Mouse (Mus musculus) brown adipose tissue, adult 24 weeks (tissue): ENCODE measurements around the gene Kcnj8. TPM values are rescaled to one million over a fixed set of nuclear protein-coding genes. Genes with fewer than 3 reads are reported as not detected.
A peak's percentile ranks its signal among the peaks of the same experiment; 100 is the strongest.
"Not testable (repeated sequence)": the region's sequence is repeated elsewhere in the genome, so short reads cannot be mapped to it uniquely, and the experiment has no call there.

Experiments used
- H3K27ac ChIP-seq: fragments of 200-500 bp; replicated peaks from 2 replicates; pipeline ENCODE4 v1.5.1; 2012; ENCODE audit warnings: low read depth, mild to moderate bottlenecking, low read length
- H3K4me1 ChIP-seq: fragments of 200-500 bp; 2 replicates; pipeline ENCODE4 v1.6.1; 2012; ENCODE audit warnings: low read length, mixed read lengths; ENCODE audit not compliant: control insufficient read depth, insufficient read depth, insufficient read length
- H3K4me3 ChIP-seq: fragments of 200-500 bp; 2 replicates; pipeline ENCODE4 v1.5.1; 2012; ENCODE audit warnings: low read depth, mild to moderate bottlenecking, low read length, moderate library complexity; ENCODE audit not compliant: insufficient read depth
- polyA plus RNA-seq: library from polyadenylated mRNA; stranded (reverse); fragments of >200 nt; gene quantifications from 2 replicates; pipeline ENCODE4 v1.2.4, GENCODE M21; 2012; ENCODE audit not compliant: missing spikeins, insufficient read depth, insufficient read length

Kcnj8 gene
- polyA plus RNA-seq, 1 experiment, result 17.3 TPM

DNA sequence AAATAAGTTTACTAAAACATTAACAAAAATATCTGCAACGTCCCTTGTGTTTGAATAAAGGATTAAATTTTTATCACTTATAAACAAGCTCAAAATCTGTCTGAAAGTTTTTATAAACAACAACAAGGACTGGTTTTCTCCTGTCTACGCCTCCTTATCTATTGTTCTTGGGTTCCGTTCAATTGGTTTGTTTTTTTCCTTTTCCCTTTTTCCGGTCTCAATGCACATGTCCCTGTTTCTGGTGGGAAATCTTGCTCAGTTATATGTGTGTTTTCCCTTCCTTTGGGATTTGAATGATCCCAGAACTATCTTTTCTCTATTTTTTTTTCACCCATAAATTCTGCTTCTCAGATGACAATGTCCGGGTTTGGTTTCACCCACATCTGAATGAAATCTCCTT lies 38.0 kb downstream of the Kcnj8 start:
- H3K27ac ChIP-seq, result peak overlapping the region; percentile 51; the same call in 1 of the 2 replicates
- H3K4me1 ChIP-seq, result peaks cover 4% of the 10 kb centered on the region
- no peak overlapping the region for H3K4me3 ChIP-seq

DNA sequence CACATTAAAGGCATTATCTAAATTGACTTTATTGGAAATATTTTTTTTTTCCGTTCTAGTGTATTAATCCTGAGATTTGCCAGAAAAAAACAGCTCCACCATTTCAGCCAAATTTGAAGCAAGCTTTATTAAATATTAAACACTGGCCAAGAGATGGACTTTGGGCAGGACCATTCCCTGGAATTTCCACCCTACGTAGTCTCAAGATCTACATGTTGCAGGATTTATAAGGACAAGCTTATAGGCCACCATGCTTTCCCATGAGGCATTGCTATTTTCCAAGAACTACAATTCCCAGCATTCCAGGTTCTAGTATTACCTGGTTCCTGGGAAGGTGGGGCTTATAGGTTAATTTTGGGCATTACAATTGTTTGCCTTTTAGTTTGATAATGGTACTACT lies 38.7 kb downstream of the Kcnj8 start:
- no peak overlapping the region for H3K4me3 ChIP-seq
- no peak overlapping the region for H3K27ac ChIP-seq
- H3K4me1 ChIP-seq, result no peaks in the 10 kb centered on the region

DNA sequence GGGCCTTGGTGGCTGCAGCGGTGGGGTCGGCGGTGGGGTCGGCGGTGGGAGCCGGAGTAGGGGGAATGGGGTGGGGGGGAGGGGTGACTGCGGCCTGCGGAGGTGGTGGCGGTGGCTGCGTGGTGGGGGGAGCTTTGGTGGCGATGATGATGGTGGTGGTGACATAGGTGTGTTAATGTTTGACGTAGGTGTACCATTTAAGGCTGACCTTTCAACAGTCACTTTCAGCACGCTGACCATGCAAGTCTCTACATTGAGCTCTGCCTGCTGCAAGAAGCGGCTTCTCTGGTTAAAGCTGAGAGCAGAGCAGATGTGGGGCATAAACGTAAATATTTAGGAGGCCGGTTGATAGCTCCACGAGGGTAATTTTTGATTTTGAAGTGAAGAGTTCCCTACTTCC lies 39.3 kb downstream of the Kcnj8 start:
- Histone ChIP-seq H3K4me3 (no peak overlapping the region), H3K27ac (no peak overlapping the region), H3K4me1 (no peaks in the 10 kb centered on the region)

DNA sequence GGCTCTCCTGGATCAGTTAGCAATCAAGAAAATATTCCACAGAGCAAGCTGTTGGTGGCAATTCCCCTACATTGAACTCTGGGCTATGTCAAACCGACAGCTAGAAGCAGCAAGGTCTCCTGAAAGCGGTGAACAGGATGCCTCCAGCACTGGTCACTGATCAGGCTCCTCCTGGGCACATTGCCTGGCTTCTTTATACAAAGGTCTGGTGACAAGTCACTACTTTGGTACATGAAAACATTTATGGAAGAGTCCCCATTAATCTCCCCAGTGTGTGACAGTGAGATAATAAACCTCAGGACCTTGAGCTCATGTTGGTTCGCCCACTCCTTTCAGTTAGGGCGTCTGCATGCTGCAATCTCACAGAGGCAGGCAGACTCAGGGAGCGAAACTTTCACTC lies 41.0 kb downstream of the Kcnj8 start:
- Histone ChIP-seq H3K27ac (no peak overlapping the region), H3K4me1 (no peaks in the 10 kb centered on the region), H3K4me3 (no peak overlapping the region)

DNA sequence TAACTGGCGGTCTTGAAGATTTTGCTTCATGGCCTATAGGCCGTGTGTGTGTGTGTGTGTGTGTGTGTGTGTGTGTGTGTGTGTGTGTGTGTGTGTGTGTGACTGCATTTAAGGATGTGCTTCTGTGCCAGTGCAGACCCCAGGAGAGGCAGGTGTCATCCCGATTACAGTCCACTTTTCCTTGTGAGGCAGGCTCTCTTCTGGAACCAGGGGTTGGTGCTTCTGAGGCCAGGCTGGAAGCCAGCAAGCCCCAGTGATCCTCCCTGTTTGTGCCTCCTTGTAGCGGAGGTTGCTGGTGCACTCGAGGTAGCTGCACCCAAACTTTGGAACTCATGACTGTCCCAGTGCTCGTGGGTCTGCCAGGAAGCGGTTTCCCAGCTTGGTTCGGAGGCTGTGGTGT lies 41.7 kb downstream of the Kcnj8 start:
- H3K27ac ChIP-seq, result no peak overlapping the region
- no peak overlapping the region for H3K4me3 ChIP-seq
- H3K4me1 ChIP-seq, result no peaks in the 10 kb centered on the region

DNA sequence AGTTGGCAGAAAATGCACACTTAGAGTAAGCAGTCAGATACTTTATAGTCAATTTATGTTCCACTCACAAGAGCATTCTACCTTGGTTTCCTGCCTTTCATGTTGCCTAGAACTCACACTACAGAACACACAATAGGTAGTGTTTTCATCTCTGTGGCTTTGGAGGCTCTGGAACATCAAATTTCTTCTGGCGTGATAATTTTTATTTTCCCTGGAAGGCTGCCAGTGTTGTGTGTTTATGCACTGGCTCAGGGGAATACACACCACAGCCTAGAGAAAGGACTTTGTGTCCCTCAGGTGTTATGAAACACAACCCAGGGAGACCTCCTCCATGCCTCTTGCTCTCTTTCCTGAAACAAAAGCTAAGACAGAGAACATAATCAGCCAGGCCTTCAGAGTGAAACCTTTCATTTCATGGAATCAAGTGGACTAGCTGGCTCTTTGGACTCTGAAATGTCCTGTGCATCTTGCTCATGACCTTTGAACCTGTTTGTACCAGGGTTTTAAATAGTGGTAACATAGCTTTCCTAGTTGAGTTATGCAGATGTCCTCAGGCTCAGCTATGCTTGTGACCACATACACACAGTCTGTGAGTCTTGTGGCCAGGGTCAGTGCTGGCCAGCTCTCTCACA lies 43.4 kb downstream of the Kcnj8 start:
- H3K27ac ChIP-seq, result no peak overlapping the region; the same call in 1 of the 2 replicates
- no peak overlapping the region for H3K4me3 ChIP-seq
- H3K4me1 ChIP-seq, result no peaks in the 10 kb centered on the region

DNA sequence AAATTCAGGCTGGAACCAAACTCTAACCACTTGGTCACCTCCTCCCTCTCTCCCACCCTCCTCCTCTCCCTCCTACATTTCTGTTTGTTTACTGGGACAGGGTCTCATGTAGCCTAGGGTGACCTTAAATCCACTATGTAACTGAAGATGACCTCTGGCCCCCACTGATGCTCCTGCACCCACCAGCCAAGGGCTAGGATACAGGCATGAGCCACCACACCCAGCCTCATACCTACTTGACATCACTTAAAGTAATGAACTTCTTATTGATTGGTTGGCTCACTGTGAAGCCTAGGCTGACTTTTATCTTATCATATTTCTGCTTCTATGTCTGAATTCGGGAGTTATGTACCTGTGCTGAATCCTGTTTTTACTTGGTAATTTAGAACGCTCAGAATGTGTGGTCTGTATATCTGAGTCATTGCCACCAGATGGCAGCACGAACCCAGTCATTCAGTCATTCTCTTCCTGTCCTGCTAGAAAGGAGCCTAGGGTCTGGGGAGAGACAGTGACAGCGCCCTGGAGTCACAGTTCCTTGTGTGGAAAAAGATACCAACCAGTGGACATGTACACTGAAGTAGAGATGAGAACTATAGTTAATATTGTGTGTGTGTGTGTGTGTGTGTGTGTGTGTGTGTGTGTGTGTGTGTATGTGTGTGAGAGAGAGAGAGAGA lies 46.6 kb downstream of the Kcnj8 start:
- H3K4me1 ChIP-seq, result no peaks in the 10 kb centered on the region
- no peak overlapping the region for H3K27ac ChIP-seq
- H3K4me3 ChIP-seq, result no peak overlapping the region

DNA sequence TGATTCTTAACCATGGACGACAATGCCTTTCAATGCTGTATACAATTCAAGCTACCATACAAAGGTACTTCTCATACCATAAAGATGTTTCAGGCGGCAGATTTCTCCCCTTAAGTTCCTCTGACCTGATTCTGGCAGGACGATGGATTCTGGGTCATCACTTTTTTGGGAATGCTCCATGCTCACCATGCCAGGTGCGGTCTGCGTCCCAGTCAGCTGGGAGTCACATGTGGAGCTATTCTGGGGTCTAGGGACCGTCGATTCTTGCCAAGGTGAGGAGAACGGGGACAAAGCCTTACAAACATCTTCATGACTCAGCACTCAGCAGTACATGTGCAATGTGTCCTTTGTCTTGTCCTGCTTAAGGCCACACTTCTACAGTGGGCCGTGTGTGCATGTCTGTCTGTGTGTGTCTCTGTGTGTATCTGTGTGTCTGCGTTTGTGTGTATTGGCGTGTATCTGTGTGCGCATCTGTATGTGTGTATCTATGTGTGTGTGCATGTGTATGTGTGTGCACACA lies 49.8 kb downstream of the Kcnj8 start:
- Histone ChIP-seq H3K4me3 (no peak overlapping the region), H3K27ac (no peak overlapping the region), H3K4me1 (no peaks in the 10 kb centered on the region)

DNA sequence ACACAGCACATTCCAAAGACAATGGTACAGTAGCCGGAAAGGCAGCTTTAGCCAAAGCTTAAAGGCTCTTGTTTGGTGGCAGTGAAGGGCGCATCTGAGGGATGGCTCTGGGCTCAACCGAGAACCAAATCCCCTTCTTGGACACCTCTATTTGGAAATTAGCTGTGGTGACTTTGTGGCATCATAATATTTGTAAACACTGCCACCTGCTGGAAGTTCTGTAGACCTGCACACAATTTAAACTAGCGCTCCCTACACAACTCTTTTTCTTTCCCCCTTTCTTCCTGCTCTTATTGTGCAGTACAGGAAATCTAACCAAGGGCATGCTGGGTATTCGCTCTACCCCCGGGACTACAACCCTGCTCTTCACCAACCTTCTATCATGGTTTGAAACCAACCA lies 52.3 kb downstream of the Kcnj8 start:
- Histone ChIP-seq H3K4me3 (no peak overlapping the region), H3K4me1 (no peaks in the 10 kb centered on the region)

DNA sequence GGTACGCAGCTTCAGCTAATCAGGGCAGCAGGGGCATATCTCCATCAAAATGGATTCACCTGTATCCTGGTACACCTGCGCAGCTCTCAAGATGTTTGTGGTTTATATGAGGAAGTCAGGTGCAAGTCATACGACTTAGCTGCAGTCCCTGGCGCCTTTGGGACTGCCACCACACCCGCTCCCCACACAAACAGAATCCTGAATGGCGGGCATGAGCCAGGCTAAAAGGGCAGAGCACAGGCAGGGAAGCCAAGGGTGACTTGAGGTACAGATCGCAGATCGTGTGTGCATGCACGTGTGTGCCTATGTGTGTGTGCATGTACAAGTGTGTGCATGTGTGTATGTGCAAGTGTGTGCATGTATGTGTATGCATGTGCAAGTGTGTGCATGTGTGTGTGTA lies 56.0 kb downstream of the Kcnj8 start:
- not testable (repeated sequence) for H3K4me1 ChIP-seq, H3K27ac ChIP-seq, H3K4me3 ChIP-seq

More for the DNA sequence above, 52.3 kb downstream of the Kcnj8 start:
- no peak overlapping the region for H3K27ac ChIP-seq

DNA sequence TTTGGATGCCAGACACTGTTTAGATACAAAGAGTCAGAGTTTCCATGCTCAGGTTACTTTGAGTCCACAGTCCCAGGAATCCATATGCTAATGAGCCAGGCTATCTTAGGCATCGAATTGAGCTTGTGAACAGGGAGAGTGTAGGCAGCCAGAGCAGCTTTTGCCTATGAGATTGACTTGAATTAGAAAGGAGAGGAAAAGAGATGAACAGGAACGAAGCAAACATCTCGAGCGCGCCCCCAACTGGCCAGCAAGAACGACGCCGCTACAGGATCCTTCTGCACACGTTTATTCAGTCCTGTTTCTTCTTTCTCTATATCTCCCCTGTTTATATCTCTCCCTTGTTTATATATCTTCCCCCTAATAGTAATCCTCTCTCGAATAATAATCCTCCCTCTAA lies 56.5 kb downstream of the Kcnj8 start:
- no peaks in the 10 kb centered on the region for H3K4me1 ChIP-seq
- H3K27ac ChIP-seq, result no peak overlapping the region
- no peak overlapping the region for H3K4me3 ChIP-seq

Other genes with a start within 250 kb of the Kcnj8 start
- not detected in 2 replicates for gene Slco1a5, start 248.6 kb downstream of the Kcnj8 start, polyA plus RNA-seq
- 4.9 and 6.6 TPM in 2 replicates for gene Pyroxd1, start 226.0 kb downstream of the Kcnj8 start, polyA plus RNA-seq
- gene Recql, start 184.5 kb downstream of the Kcnj8 start, polyA plus RNA-seq, result 11.9 and 12.5 TPM in 2 replicates
- 19.0 and 22.6 TPM in 2 replicates for gene Golt1b, start 184.4 kb downstream of the Kcnj8 start, polyA plus RNA-seq
- gene Spx, start 158.2 kb downstream of the Kcnj8 start, polyA plus RNA-seq, result not detected in 2 replicates
- gene Gys2, start 98.5 kb downstream of the Kcnj8 start, polyA plus RNA-seq, result 111 and 151 TPM in 2 replicates
- gene Ldhb, start 63.7 kb downstream of the Kcnj8 start, polyA plus RNA-seq, result 1,125 and 1,392 TPM in 2 replicates
- 9.4 and 12.2 TPM in 2 replicates for gene Abcc9, start 130.7 kb upstream of the Kcnj8 start, polyA plus RNA-seq
- 11.1 and 17.7 TPM in 2 replicates for gene Cmas, start 185.1 kb upstream of the Kcnj8 start, polyA plus RNA-seq
- gene Sult6b2, start 232.9 kb upstream of the Kcnj8 start, polyA plus RNA-seq, result not detected in 2 replicates